Mouse (Mus musculus) layer of hippocampus, adult 9-11 months (tissue): ENCODE measurements around the gene Gm8882.
"Not testable (repeated sequence)": the region's sequence is repeated elsewhere in the genome, so short reads cannot be mapped to it uniquely, and the experiment has no call there.

Experiments used
- DNase-seq: peaks from one replicate; pipeline ENCODE4 v3.0.0; 2022

Gene Gm8882

GRCm38 (mm10) chr6:132364034-132364433, at the start of gene Gm8882:
Gene Gm8882, minus strand, starts transcription at chr6:132364134.
- not testable (repeated sequence) for DNase-seq

GRCm38 (mm10) chr6:132314657-132315056, 49.3 kb downstream of the Gm8882 start, which contains the start of gene Prpmp5:
Gene Prpmp5, minus strand, starts transcription at chr6:132314757.
- not testable (repeated sequence) for DNase-seq
